Mouse (Mus musculus) midbrain, embryonic 13.5 days (tissue): ENCODE measurements around the gene Prss28. TPM values are rescaled to one million over a fixed set of nuclear protein-coding genes. Genes with fewer than 3 reads are reported as not detected.

Source experiments
- ATAC-seq: fragments of 200-750 bp; cut with Nextera tagmentation; 2 replicates; pipeline ENCODE4 v1.8.0; 2017; ENCODE audit warnings: mild to moderate bottlenecking, moderate TSS enrichment, moderate library complexity
- H3K27ac ChIP-seq: fragments of 300-500 bp; sonication (generic); 2 replicates; pipeline ENCODE4 v1.5.1; 2015; ENCODE audit warnings: inconsistent platforms, mild to moderate bottlenecking, moderate library complexity
- H3K27me3 ChIP-seq: fragments of 300-500 bp; sonication (generic); 2 replicates; pipeline ENCODE4 v1.6.1; 2015; ENCODE audit warnings: mild to moderate bottlenecking, inconsistent platforms
- H3K36me3 ChIP-seq: fragments of 300-500 bp; sonication (generic); 2 replicates; pipeline ENCODE4 v1.6.1; 2015; ENCODE audit warnings: mild to moderate bottlenecking, inconsistent platforms
- H3K4me1 ChIP-seq: fragments of 300-500 bp; sonication (generic); replicated peaks from 2 replicates; pipeline ENCODE4 v1.6.1; 2015; ENCODE audit warnings: inconsistent platforms
- H3K4me2 ChIP-seq: fragments of 300-500 bp; sonication (generic); replicated peaks from 2 replicates; pipeline ENCODE4 v1.6.1; 2015; ENCODE audit warnings: moderate library complexity, mild to moderate bottlenecking, inconsistent platforms
- H3K4me3 ChIP-seq: fragments of 300-500 bp; sonication (generic); replicated peaks from 2 replicates; pipeline ENCODE4 v1.5.1; 2015; ENCODE audit warnings: mild to moderate bottlenecking, inconsistent platforms
- H3K9ac ChIP-seq: fragments of 300-500 bp; sonication (generic); replicated peaks from 2 replicates; pipeline ENCODE4 v1.6.1; 2015; ENCODE audit warnings: mild to moderate bottlenecking, inconsistent platforms
- H3K9me3 ChIP-seq: fragments of 300-500 bp; sonication (generic); 2 replicates; pipeline ENCODE4 v1.6.1; 2016; ENCODE audit warnings: mild to moderate bottlenecking, inconsistent platforms
- WGBS: fragments of 180-500 bp; shearing (Covaris S2); methylation state at CpG from one replicate; pipeline ENCODE4 v1.1.7; 2015; 5-methylcytosine and 5-hydroxymethylcytosine counted together
- polyA plus RNA-seq: library from polyadenylated mRNA; unstranded; fragments of >200 nt; fragmentation: Nextera tagmentation; extraction: Ambion mirVana; gene quantifications from 2 replicates; pipeline ENCODE4 v1.2.1, GENCODE M21; 2015

Gene Prss28
- polyA plus RNA-seq, 1 experiment from 2014 or later, result not detected

DNA sequence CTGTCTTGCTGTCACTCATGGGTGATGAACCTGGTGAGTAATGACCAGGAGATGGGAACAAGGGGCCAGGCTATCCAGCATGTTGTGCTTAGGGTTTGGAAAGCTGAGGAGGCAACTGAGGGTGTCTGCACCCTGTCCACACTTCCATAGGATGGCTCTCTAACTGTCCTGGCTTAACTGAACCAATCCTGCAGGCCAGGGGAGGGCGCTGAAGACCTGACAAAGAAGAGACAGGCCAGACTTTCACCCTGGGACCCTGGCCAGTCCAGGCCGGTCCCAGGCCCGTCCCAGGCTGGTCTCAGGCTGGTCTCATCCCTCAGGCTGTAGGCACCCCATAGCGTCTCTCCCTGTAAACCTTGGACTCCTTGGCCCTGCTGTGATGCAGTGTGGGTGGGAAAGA, 18.0 kb upstream of the Prss28 start:
- no peak overlapping the region for H3K4me3 ChIP-seq
- no peak overlapping the region for H3K9ac ChIP-seq
- H3K36me3 ChIP-seq, result no peaks in the 10 kb centered on the region
- no peak overlapping the region for H3K27ac ChIP-seq
- no peak overlapping the region for H3K4me2 ChIP-seq
- no peaks in the 10 kb centered on the region for H3K4me1 ChIP-seq
- no peaks in the 10 kb centered on the region for H3K9me3 ChIP-seq
- no peak for ATAC-seq
- no peaks in the 10 kb centered on the region for H3K27me3 ChIP-seq
- 29% methylated on average over 4 of the region's 4 CpGs for WGBS

DNA sequence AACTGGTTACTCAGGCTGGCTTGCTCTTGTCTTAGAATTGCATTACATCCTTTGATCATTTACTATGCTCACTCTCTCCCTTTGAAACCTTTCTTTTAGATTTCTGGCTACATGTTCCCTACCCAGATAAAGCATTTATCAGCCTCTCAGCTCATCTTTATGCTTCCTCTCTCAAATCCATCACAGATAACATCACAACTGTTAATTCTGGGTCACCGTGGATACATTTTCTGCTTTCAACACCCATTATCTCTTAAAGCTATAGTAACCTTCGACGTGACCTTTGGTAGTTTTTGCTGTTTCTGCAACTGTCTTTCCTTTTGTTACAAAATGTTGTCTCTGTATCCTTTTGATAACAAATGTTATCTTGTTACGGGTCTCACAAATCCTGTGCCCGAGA, 15.0 kb upstream of the Prss28 start:
- 80% methylated on average over 5 of the region's 5 CpGs for WGBS
- Histone ChIP-seq H3K4me1 (no peaks in the 10 kb centered on the region), H3K36me3 (no peaks in the 10 kb centered on the region), H3K4me2 (no peak overlapping the region), H3K9ac (no peak overlapping the region), H3K27ac (no peak overlapping the region), H3K27me3 (no peaks in the 10 kb centered on the region), H3K4me3 (no peak overlapping the region), H3K9me3 (no peaks in the 10 kb centered on the region)
- no peak for ATAC-seq

DNA sequence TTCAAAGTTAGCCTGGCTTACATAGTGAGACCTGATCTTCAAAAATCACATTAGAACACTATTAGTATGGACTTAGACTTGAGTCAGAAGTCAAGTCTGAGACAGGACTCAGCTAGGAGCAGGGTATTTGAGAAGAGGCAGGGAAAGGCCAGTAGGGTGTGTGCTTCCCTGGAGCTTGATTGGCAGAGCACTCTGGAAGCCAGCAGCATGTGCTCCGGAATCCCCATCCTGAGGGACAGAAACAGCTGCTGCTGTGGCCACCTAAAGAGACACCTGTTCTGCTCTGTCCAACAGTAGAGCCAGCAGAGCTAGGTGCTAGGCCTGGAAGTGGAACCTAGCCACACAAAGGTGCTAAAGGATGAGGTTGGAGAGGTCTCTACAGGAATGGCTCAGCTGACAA, 14.3 kb upstream of the Prss28 start:
- H3K4me1 ChIP-seq, result no peaks in the 10 kb centered on the region
- H3K4me3 ChIP-seq, result no peak overlapping the region
- H3K27me3 ChIP-seq, result no peaks in the 10 kb centered on the region
- no peaks in the 10 kb centered on the region for H3K36me3 ChIP-seq
- WGBS, result 39% methylated on average over 1 of the region's 1 CpGs
- no peak for ATAC-seq
- no peak overlapping the region for H3K4me2 ChIP-seq
- no peaks in the 10 kb centered on the region for H3K9me3 ChIP-seq
- H3K9ac ChIP-seq, result no peak overlapping the region
- H3K27ac ChIP-seq, result no peak overlapping the region

DNA sequence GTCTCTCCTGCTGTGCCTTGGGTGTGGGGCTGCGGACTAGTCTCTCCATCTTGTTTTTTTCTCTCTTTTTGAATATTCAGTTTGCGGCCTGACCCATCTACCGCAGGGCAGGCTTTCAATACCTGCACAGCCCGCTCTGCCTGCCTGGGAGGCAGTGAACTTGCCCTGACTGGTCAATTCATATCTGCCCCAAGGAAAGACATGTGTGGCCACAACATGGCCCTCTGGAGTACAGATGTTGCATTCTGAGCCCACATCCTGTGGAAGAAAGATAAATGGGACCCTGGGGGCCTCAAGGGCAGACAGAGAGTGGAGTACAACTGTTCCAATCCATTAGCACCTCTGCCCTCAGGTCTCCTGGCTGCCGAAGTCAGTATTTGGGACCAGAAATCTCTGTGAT, 10.4 kb upstream of the Prss28 start, which contains the start of gene Prss34:
TSS of gene Prss34 (plus strand) at position 301 of the 400 bp plus-strand sequence.
- Histone ChIP-seq H3K27me3 (no peaks in the 10 kb centered on the region), H3K27ac (no peak within 1 kb of the TSS), H3K4me3 (no peak within 1 kb of the TSS), H3K4me1 (no peaks in the 10 kb centered on the region), H3K9ac (no peak within 1 kb of the TSS), H3K4me2 (no peak within 1 kb of the TSS), H3K36me3 (no peaks in the 10 kb centered on the region), H3K9me3 (no peaks in the 10 kb centered on the region)
- ATAC-seq, result no peak
- WGBS, result 85% methylated on average over 5 of the region's 5 CpGs

DNA sequence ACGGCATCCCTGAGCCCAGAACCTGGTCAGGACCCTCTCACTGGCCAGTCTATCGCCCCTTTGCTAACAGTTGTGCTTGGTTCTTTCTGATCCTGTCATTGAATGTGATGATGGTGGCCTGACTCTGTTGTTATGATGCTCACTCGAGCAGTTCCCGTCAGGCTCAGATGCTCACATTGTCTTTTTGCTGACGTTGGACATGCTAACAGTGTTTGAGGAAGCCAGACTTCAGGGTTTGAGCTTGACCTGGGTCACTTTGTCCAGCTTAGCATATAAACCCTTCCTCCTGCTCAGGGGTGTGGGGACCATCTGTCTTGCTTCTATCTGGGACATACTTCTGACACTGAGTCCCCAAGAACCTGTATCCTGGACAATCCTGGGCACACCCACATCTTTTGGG, 9.9 kb downstream of the Prss28 start, which contains the start of gene Prss29:
TSS of gene Prss29 (plus strand) at position 301 of the 400 bp plus-strand sequence.
- no peaks in the 10 kb centered on the region for H3K27me3 ChIP-seq
- no peaks in the 10 kb centered on the region for H3K9me3 ChIP-seq
- no peaks in the 10 kb centered on the region for H3K4me1 ChIP-seq
- WGBS, result 78% methylated on average over 5 of the region's 5 CpGs
- no peak within 1 kb of the TSS for H3K4me3 ChIP-seq
- H3K27ac ChIP-seq, result no peak within 1 kb of the TSS
- H3K4me2 ChIP-seq, result no peak within 1 kb of the TSS
- no peak within 1 kb of the TSS for H3K9ac ChIP-seq
- ATAC-seq, result no peak
- H3K36me3 ChIP-seq, result no peaks in the 10 kb centered on the region

DNA sequence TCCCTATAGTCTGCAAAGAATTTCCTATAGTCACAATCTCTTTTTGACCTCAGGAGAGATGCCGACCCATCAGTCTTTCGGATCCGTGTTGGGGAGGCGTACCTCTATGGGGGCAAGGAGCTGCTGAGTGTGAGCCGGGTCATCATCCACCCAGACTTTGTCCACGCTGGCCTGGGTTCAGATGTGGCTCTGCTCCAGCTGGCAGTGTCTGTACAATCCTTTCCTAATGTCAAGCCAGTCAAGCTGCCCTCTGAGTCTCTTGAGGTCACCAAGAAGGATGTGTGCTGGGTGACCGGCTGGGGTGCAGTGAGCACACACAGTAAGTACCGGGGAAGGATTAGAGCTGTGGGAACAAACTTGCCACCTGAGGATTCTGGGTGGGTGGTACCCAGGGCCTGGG, 12.4 kb downstream of the Prss28 start:
- 93% methylated on average over 8 of the region's 8 CpGs for WGBS
- no peak overlapping the region for H3K4me2 ChIP-seq
- H3K4me3 ChIP-seq, result no peak overlapping the region
- H3K36me3 ChIP-seq, result no peaks in the 10 kb centered on the region
- no peak overlapping the region for H3K27ac ChIP-seq
- no peaks in the 10 kb centered on the region for H3K9me3 ChIP-seq
- no peaks in the 10 kb centered on the region for H3K27me3 ChIP-seq
- H3K9ac ChIP-seq, result no peak overlapping the region
- H3K4me1 ChIP-seq, result no peaks in the 10 kb centered on the region
- ATAC-seq, result no peak

DNA sequence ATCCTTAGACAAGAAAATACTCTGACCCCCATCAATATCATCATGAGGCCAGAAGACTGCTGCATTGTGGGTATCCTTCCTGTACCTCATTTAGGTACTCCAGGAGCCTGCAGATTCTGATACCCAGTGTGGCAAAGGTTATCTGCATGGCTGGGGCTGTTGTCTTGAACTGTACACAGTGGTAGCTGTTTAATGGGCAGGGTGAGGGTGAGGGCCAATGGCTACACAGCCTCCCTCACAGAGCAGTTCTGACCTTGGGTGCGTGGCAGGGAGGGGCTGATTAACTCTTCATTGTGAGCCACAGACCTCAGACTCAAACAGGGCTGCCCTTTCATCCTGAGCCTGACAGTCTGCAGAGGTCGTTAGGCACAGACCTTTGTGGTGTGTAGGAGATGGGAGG, 14.5 kb downstream of the Prss28 start:
- ATAC-seq, result no peak
- H3K27ac ChIP-seq, result no peak overlapping the region
- no peaks in the 10 kb centered on the region for H3K9me3 ChIP-seq
- no peak overlapping the region for H3K4me3 ChIP-seq
- no peak overlapping the region for H3K4me2 ChIP-seq
- H3K27me3 ChIP-seq, result no peaks in the 10 kb centered on the region
- WGBS, result 39% methylated on average over 2 of the region's 2 CpGs
- H3K36me3 ChIP-seq, result no peaks in the 10 kb centered on the region
- H3K4me1 ChIP-seq, result no peaks in the 10 kb centered on the region
- H3K9ac ChIP-seq, result no peak overlapping the region

DNA sequence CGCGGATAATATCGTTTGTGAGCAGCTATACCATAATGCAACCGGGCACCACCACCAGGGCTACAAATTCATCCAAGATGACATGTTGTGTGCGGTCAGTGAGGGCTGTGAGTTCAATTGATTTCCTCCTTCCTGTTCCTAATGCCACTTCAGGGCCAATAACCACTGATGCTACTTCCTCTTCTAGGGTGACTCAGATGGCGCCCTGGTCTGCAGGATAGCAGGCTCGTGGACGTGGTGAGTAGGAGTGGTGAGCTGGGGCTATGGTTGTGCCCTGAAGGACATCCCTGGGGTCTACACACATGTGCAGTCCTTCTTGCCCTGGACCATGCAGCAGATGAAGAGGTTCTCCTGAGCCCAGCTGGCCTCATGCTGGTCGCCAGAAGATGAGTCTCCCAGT, 23.9 kb downstream of the Prss28 start:
- no peak for ATAC-seq
- peaks cover 29% of the 10 kb centered on the region; the same call in 1 of the 2 replicates for H3K27me3 ChIP-seq

DNA sequence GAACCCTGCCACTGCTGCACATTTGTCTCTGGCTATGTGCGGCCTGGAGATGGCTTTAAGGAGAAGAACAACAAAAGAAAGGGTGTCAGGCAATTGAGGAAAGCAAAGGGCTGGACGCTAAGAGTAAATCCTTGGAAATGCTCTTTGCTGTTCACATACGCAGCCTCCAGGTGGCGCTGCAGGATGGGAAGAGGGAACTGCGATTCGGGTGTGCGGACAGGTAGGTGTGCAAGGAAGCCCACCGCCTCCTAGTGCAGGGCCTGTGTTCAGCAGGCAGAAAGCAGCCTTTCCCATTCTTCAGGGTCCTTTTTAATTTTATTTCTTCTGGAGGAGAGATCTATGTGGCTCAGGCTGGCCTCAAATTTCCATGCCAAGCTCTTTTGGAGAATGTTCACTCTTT, 25.5 kb downstream of the Prss28 start:
- H3K36me3 ChIP-seq, result no peaks in the 10 kb centered on the region
- H3K9me3 ChIP-seq, result no peaks in the 10 kb centered on the region
- H3K4me3 ChIP-seq, result no peak overlapping the region
- no peak overlapping the region for H3K27ac ChIP-seq
- 0 out of 2 replicates have a peak overlapping the region, but pooled peaks have one; percentile 8 for H3K9ac ChIP-seq
- H3K27me3 ChIP-seq, result peaks cover 29% of the 10 kb centered on the region; the same call in 1 of the 2 replicates
- ATAC-seq, result peak; percentile 63
- H3K4me1 ChIP-seq, result no peaks in the 10 kb centered on the region
- WGBS, result 3% methylated on average over 8 of the region's 8 CpGs
- H3K4me2 ChIP-seq, result no peak overlapping the region

More for the DNA sequence above, 23.9 kb downstream of the Prss28 start:
- H3K4me1 ChIP-seq, result no peaks in the 10 kb centered on the region
- H3K4me2 ChIP-seq, result no peak overlapping the region
- WGBS, result 86% methylated on average over 9 of the region's 9 CpGs
- H3K4me3 ChIP-seq, result no peak overlapping the region
- H3K36me3 ChIP-seq, result no peaks in the 10 kb centered on the region
- no peak overlapping the region for H3K27ac ChIP-seq
- no peaks in the 10 kb centered on the region for H3K9me3 ChIP-seq
- H3K9ac ChIP-seq, result no peak overlapping the region

DNA sequence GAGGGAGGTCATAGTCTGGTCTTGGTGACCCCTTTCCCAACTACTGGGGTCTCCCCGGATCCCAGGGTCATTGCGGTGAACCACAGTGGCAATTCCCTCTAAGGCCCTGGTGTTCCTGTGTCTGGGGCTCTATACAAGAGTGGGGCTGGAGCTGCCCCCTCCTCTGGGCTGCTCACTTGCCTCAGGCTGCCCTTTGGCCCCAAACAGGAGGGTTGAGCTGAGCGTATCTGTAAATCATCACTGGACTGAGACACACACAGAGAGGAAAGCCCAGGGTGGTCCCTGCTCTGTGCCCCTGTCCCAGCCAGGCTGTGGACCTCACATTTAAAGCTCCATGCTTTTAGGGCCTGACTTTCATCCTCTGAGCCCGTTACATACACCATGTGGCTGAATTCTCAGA, 29.8 kb downstream of the Prss28 start:
- Histone ChIP-seq H3K4me1 (no peaks in the 10 kb centered on the region), H3K9me3 (no peaks in the 10 kb centered on the region), H3K9ac (no peak overlapping the region), H3K4me2 (no peak overlapping the region), H3K36me3 (no peaks in the 10 kb centered on the region), H3K4me3 (no peak overlapping the region), H3K27me3 (peaks cover 14% of the 10 kb centered on the region; the same call in 1 of the 2 replicates), H3K27ac (no peak overlapping the region)
- ATAC-seq, result no peak
- WGBS, result 86% methylated on average over 4 of the region's 4 CpGs

DNA sequence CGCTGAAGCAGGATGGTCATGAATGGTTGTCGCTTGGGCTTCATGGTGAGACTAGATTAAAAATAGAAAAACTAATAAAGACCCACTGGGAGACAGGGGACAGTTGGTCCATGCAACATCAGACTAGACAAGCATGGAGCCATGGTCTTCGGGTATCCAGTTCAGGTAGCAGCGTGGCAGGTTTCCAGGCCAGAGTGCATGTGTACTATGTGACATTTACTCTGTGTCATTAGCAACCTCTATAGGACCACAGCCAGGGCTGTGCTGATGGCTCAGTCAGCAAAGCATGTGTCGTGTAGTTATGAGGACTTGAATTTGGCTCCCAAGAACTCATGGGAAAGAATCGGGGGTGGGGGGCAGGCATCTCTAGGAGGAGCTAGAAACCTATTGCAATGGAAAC, 31.6 kb downstream of the Prss28 start:
- Histone ChIP-seq H3K4me2 (no peak overlapping the region), H3K4me1 (no peaks in the 10 kb centered on the region), H3K9ac (no peak overlapping the region), H3K9me3 (no peaks in the 10 kb centered on the region), H3K4me3 (no peak overlapping the region), H3K27me3 (no peaks in the 10 kb centered on the region), H3K27ac (no peak overlapping the region), H3K36me3 (no peaks in the 10 kb centered on the region)
- 86% methylated on average over 6 of the region's 6 CpGs for WGBS
- ATAC-seq, result no peak

DNA sequence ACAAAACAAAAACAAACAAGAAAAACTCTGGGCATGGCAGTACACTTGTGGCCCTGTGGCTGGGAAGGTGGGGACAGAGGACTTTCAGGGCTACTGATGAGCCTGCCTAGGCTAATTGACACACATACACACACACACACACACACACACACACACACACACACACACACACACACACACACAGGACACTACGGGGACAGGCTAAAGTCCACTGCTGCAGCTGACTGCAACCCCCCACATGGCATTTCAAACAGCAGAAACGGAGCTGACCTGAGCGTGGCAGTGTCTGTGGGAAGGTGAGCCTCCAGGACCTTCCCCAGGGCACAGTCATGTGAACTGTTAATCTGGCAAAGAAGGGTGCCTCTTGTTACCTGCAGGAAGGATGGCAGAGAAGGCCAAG, 33.0 kb downstream of the Prss28 start:
- Histone ChIP-seq H3K27ac (no peak overlapping the region), H3K36me3 (no peaks in the 10 kb centered on the region), H3K27me3 (no peaks in the 10 kb centered on the region), H3K9ac (no peak overlapping the region), H3K4me3 (no peak overlapping the region), H3K4me1 (no peaks in the 10 kb centered on the region), H3K4me2 (no peak overlapping the region), H3K9me3 (no peaks in the 10 kb centered on the region)
- ATAC-seq, result no peak
- 49% methylated on average over 3 of the region's 3 CpGs for whole genome bisulfite sequencing

DNA sequence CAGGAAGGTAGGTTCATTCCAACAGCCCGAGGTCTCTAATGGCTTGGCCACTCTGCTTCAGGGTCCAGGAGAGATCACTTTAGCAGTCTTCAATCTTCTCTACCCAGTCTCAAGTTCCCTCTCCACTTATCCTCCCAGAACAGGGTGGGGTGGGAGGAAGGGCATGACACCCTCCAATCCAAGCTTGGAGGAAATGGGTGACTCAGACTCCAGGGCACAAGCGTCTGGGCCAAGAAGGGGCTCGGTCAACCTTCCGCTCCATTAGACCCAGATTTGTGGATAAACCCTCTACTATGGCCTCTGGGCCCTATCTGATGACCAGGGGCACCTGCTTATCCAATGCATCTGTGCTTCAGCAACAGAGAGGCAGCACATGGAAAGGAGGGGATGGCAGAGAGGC, 37.0 kb downstream of the Prss28 start, which contains the start of gene Tpsab1:
TSS of gene Tpsab1 (minus strand) at position 101 of the 400 bp plus-strand sequence.
- no peak within 1 kb of the TSS for H3K9ac ChIP-seq
- no peaks in the 10 kb centered on the region for H3K27me3 ChIP-seq
- H3K27ac ChIP-seq, result no peak within 1 kb of the TSS
- no peak for ATAC-seq
- 91% methylated on average over 4 of the region's 4 CpGs for WGBS
- no peak within 1 kb of the TSS for H3K4me3 ChIP-seq
- no peaks in the 10 kb centered on the region for H3K9me3 ChIP-seq
- no peaks in the 10 kb centered on the region for H3K36me3 ChIP-seq
- no peak within 1 kb of the TSS for H3K4me2 ChIP-seq
- H3K4me1 ChIP-seq, result no peaks in the 10 kb centered on the region
